ENCODE assay signal across 9 mouse cellular contexts in genomic region chr6:140193084-140193939, GRCm38 (mm10).
A peak's percentile ranks its signal among the peaks of the same experiment; 100 is the strongest.
DNase-seq lines count a peak whose midpoint lies in the region; ATAC-seq lines count a peak whose summit lies in the region.
"Had no signal": no experiment of that assay in that cellular context is flagged by ENCODE, and none has a peak within 500 bp of the region (broad histone marks: within the 10 kb centered on the region; RNA-seq: fewer than 3 reads in every experiment).

No protein-coding gene starts in this region.

- intact Hi-C loops in gastrocnemius, postnatal 14 days (cut with DNase I; ENCODE audit: low total_unique reads) = no loop called here

- H3K9ac ChIP-seq in kidney, embryonic 16.5 days (replicated peaks; ENCODE audit: low read length) = peak overlapping the region; percentile 37; the same call in 1 of the 2 replicates
- H3K9ac ChIP-seq in midbrain, embryonic 15.5 days = no peak overlapping the region

- peaks cover 4% of the 10 kb centered on the region; the same call in 1 of the 2 replicates for H3K4me1 ChIP-seq in heart, embryonic 10.5 days
- H3K4me1 ChIP-seq in kidney, embryonic 16.5 days (ENCODE audit: insufficient read depth, low read length) = peaks cover 12% of the 10 kb centered on the region
- peaks cover 7% of the 10 kb centered on the region; the same call in 1 of the 2 replicates for H3K4me1 ChIP-seq in midbrain, embryonic 15.5 days

- no peaks in the 10 kb centered on the region for H3K9me3 ChIP-seq in heart, embryonic 10.5 days
- H3K9me3 ChIP-seq in kidney, embryonic 16.5 days (ENCODE audit: low read length) = no peaks in the 10 kb centered on the region
- no peaks in the 10 kb centered on the region for H3K9me3 ChIP-seq in midbrain, embryonic 15.5 days

- H3K4me3 ChIP-seq in heart, embryonic 10.5 days = no peak overlapping the region
- no peak overlapping the region; the same call in 1 of the 2 replicates for H3K4me3 ChIP-seq in kidney, embryonic 16.5 days (ENCODE audit: low read length)
- H3K4me3 ChIP-seq in midbrain, embryonic 15.5 days = no peak overlapping the region

- DNase-seq in heart, adult 11 months = peak; percentile 98
- DNase-seq in heart, embryonic 10.5 days (ENCODE audit: low spot score) = no peak
- DNase-seq in ZHBTc4 (ENCODE audit: low read depth, low spot score) = peak; percentile 58
- peak; percentile 69 for DNase-seq in gastrocnemius, postnatal 14 days
- no peak for DNase-seq in adrenal gland, adult 8-10 months

- no peaks in the 10 kb centered on the region for H3K36me3 ChIP-seq in heart, embryonic 10.5 days
- no peaks in the 10 kb centered on the region for H3K36me3 ChIP-seq in kidney, embryonic 16.5 days (ENCODE audit: insufficient read depth, low read length)
- no peaks in the 10 kb centered on the region for H3K36me3 ChIP-seq in midbrain, embryonic 15.5 days (replicated peaks)

- peak overlapping the region; percentile 45 for H3K4me2 ChIP-seq in kidney, embryonic 16.5 days (replicated peaks; ENCODE audit: low read depth, low read length)
- no peak overlapping the region for H3K4me2 ChIP-seq in midbrain, embryonic 15.5 days

- H3K27ac ChIP-seq in heart, embryonic 10.5 days = no peak overlapping the region
- H3K27ac ChIP-seq in kidney, embryonic 16.5 days (ENCODE audit: low read length) = 0 out of 2 replicates have a peak overlapping the region, but pooled peaks have one; percentile 19
- no peak overlapping the region for H3K27ac ChIP-seq in midbrain, embryonic 15.5 days

- 28% methylated on average over 9 of the region's 9 CpGs for WGBS in heart, embryonic 10.5 days
- WGBS in kidney, embryonic 16.5 days = 25% methylated on average over 9 of the region's 9 CpGs
- WGBS in midbrain, embryonic 15.5 days = 21% methylated on average over 9 of the region's 9 CpGs

- ATAC-seq in kidney, embryonic 16.5 days (ENCODE audit: low FRiP score, low TSS enrichment) = peak; percentile 69; the same call in 1 of the 2 replicates
- ATAC-seq in midbrain, embryonic 15.5 days (replicated peaks) = 0 out of 2 replicates have a peak, but pooled peaks have one; percentile 46
- ATAC-seq in erythroblast, adult 5-6 weeks (replicated peaks; ENCODE audit: low FRiP score, poor library complexity, severe bottlenecking) = no peak

- H3K27me3 ChIP-seq in heart, embryonic 10.5 days (ENCODE audit: insufficient read depth, poor library complexity, severe bottlenecking) = no peaks in the 10 kb centered on the region
- H3K27me3 ChIP-seq in kidney, embryonic 16.5 days (ENCODE audit: insufficient read depth, low read length) = no peaks in the 10 kb centered on the region
- H3K27me3 ChIP-seq in midbrain, embryonic 15.5 days (replicated peaks) = no peaks in the 10 kb centered on the region
- H3K27me3 ChIP-seq: CH12.LX had no signal

Comparison
In these comparisons a context has a peak if more than half of its experiments do, and no peak if none do; other contexts are left out.
1. DNase-seq: peak in heart, adult 11 months (single experiment), ZHBTc4 (single experiment) and gastrocnemius, postnatal 14 days (single experiment); none in heart, embryonic 10.5 days (single experiment) and adrenal gland, adult 8-10 months (single experiment).